Mouse (Mus musculus) cerebellum, adult 11 months (tissue): ENCODE data around the gene Xxylt1.

Source experiments
- DNase-seq: peaks from one replicate; pipeline ENCODE4 v3.0.0; 2022

Gene Xxylt1

DNA sequence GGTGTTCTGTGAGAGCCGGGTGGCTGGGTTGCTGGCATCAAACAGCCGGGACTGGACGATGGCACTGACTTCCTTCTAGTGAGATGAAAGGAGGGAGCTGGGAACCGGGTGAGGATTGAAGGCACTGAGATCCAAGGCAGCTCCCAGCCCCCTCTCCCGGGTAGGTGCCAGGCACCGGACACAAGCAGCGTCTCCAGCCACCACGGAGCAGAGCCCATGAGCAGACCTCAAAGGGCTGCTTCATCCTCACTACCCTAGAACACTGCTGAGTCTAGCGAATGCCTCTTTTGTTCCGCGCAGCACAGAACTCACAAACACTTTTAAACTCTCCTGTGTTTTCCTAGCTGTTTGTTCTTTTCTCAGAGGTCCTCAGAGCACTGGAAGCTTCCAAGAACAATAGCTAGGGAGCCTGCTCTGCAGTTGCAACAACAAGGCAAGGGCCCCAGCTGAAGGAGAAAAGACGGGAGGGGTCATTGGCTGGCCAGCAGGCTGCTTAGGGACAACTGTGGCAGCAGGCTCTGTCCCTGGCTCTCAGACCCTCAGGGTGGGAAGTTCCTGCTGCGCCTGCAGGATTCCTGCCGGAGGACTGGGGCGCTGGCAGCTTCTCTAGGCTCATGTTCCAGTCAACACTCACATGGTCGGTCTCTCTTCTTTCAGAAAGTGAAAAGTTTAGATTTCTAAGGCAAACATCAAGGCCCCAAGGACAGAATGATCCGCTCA, 96.2 kb downstream of the Xxylt1 start:
- DNase-seq: no peak

DNA sequence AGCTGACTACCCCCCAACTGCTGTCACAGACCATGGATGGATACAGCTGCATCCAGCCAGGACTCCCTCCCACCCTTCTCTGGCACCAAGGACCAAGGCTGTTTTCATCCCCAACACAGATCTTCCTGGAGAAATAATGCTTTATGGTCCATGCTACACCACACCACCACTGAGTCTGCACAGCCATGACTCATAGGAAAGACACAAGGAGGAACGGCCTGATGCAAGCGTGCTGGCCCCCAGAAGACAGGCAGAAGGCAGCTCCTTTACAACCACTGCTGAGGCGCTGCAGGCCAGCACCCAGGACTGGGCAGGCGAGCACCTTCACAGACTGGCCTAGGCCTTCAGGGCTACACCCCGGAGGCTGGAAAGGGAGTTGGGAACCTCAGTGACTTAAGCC, 97.1 kb downstream of the Xxylt1 start:
- DNase-seq: no peak

DNA sequence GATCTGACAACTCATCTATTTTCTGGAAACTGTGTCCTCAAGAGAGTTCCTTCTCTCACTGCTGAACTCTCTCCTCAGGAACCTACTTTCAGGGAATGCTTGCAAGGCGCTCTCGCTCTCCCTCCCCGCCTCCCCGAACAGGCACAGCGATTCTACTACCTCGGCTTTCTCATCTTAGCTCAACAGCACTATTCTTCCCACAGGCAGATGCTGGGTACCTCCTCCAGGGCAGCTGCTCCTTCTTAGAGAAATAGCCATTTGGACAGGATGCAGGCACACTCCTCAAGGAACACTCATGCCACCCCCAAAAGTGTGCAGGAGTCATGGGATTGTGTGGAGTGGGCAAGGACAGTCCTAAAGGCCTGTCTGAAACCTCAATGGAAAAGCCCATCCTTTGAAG, 97.5 kb downstream of the Xxylt1 start:
- DNase-seq: no peak

DNA sequence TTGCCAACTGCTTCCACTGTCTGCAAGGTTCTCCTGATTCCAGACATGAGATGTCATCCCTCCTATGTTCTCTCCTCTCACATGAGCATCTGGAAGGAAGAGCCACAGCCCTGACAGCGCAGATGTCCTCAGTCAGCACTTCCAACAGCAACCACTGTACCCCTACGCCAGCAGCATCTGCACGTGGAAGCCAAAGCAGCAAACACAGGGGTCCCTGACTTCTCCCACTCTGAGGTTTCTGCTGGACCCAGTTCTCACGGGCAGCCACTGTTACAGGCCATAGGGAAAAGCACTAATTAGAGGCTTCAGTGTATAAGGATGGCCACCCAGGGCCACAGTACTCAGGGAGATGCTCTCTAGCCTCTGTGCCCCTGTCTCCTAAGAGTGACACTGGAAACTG, 98.0 kb downstream of the Xxylt1 start:
- no peak for DNase-seq

DNA sequence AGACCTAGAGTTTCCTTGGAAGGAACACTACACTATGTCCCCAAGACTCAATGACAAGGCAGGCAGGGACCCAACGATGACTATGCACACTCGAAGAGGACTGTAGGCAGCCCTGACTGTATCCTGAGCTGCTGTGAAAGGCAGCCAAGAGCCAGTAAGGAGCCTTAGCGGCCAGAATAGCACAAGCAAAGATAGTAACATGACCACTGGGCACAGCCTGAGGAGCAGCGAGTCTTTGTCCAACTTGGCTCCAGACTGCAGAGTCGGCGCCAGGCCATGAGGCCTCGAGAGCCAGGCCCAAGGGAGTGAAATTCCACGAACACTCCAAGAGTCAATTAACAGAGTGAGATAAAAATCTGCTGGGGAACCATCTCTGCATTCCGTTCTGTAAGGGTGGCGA, 99.9 kb downstream of the Xxylt1 start:
- peak; percentile 82 for DNase-seq

DNA sequence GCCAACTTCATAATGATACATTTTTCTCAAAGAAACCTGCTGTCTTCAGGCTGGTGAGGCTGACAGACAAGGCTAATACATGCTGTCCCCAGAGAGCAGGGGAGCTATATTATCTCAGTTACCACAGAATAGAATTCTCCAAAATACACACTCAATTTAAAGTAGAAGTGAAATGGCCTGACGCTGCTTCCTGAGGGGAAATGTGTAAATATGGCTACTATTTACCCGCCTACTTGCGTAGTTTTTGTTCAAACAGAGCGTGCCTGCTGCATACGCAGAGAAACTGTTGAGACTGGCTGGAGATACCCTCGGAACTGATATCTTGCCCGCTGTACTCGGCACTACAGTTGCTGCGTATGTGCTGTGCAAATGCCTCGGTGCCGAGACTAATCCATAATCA, 101.3 kb downstream of the Xxylt1 start:
- DNase-seq: no peak

DNA sequence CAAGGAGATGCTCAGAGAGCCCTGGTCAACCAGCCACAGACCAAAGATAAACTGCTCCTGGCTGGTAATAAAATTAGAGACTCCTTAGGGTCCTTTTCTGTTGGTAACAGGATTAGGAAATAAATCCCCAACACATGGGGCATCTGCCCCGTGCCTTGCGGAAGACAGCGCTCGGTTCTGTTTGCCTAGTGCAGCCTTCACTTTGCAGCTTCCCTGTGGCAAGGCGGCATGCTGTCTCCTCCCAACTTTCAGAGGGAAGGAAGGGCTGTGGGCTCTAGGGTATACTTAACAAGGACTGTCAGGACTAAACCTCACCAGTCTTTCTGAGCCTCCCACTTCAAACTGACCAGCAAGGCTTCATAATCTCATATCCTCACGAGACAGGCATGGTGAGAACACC, 103.5 kb downstream of the Xxylt1 start:
- DNase-seq: no peak

DNA sequence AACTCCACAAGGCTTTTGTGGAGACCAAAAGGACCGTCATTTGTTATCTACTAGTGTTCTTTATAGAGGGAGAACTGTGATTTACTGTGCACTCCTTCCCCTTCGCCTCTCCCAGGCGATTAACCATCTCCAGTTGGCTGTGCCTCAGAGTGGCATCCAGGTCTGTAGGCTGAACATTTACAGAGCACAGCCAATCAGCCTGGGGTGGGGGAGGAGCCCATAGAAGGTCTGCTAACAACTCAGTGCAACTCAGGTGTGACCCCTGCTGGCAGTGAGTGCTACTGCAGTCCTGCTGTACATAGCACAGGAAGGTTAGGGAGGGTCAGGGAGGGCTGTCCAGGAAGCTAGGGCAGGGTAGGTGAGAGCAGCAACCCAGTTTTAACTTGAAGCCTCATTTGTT, 104.0 kb downstream of the Xxylt1 start:
- peak; percentile 87 for DNase-seq

DNA sequence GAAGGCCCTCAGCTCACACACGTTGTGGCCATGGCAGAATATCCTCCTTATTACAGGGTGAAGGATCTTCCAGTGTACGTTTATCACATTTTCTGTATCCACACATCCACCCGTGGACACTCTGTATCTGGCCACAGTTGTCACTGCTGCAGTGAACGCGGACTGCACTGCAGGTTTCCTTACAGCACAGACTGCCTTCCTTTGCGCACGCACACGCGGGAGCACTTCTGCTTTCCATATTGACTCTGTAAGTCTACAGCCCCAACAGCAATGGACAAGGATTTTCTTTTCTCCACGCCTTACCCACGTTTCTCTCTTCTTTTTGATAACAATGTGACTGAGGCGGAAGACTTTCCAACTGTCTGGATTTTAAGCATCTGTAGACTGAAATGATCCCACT, 106.7 kb downstream of the Xxylt1 start:
- no peak for DNase-seq

DNA sequence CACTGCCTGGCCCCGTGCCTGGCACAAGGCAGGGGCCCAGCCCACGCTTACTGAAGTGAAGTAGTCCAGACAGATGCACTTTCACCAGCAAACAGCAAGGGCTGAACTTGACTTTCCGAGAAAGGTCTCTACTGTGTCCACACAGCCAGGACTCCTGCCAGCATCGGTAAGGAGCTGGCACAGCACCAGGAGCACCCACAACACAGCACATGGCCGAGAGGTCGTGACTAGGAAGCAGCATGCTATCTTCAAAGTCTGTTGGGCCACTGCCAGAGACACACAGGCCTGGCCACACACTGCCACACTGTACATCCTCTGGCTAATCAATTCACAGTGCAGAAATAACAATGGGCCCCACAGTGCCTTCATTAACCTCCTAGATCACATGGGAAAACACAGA, 107.8 kb downstream of the Xxylt1 start:
- DNase-seq: no peak

DNA sequence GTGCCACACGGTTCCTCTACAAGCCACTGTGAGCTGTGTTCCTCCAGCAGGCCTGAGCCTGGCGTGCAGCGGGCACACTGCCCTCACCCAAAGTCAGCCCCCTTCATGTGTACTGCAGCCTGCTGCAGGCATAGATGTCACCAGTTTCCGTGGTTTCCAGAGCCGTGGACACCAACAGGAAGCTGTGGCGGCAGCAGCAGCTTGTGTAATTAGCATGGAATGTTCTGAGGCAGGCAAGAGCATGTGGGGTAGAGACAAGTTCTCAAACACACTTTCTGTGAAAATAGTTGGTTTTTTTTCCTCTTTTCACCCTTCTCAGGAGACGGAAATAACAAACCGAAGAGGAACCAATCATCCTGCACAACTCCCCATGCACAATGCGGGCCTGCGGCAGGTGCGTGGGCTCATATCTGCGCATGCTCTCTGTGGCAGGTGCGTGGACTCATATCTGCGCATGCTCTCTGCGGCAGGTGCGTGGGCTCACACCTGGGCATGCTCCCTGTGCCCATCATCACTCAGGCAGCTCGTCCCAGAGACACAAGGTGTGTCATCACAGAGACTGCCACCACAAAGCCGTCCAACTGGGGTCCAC, 109.2 kb downstream of the Xxylt1 start:
- DNase-seq: no peak

DNA sequence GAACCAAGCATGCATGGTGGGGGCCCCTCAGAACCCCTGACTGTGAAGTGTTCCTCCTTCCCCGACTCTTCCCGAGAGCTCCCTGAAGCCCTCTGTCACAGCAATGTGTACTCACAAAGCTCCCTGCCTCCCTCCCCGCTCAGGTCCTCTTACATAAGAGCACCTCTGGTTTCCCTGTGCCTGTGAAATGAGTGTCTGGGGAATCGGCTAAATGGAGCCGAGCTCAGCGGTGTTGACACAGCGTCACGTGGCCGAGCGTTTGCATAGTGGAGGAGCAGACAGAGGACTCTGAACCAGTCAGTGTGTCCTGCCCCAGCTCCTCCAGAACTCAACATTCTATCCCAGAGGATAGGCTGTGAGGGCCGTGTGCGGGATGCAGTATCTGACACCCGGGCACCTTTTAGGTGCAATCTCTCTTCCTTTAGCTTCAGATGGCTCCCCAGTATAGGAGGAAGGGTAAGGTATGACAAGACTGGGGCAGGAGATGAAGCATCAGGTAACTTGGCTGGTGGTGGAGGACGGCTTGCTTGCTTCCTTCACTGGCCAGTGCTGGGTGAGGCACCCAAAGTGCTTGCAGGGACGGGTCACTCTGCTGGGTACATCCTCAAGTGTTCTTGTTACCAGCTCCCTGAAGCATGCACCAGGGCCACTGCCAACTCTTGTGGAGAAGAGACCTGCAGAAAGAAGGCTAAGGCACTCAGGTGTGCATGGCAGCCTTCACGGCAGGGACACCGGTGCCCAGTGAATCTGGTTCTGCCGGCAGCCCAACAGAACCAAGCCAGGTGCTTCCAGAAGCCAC, 111.8 kb downstream of the Xxylt1 start:
- DNase-seq: no peak

DNA sequence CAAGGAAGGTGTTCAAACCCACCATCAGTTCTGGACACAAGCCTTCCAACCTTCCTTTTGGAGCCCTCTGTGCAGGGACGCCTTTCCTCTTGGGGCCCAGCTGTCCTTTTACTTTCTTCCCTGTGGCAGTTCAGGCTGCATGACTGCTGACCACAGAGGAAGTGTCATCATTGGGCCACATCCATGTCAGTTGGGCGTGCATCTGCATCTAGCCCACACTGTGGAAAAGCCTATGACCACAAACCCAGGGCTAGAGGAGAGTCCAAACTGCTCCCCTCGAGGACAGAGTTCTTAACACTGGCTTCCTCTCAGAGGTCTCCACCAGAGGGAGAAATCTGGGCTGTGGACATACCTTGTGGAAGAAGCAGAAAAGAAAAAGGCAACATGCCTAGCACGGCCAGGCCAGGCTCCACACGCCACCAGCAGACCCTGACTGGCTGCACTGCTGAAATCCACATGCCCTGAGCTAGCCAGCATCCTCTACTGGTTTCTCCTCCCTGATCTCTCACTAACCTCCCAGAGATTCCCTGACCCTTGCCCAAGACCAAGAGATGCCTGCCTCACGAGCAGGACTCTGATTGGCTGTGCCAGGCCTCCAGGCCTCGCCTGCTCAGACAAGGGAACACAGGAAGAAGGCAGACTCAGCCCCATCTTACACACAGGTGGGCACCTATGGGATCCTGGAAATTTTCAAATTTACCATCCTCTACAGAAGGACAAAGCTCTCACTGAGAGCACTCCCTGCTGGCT, 112.7 kb downstream of the Xxylt1 start:
- no peak for DNase-seq

DNA sequence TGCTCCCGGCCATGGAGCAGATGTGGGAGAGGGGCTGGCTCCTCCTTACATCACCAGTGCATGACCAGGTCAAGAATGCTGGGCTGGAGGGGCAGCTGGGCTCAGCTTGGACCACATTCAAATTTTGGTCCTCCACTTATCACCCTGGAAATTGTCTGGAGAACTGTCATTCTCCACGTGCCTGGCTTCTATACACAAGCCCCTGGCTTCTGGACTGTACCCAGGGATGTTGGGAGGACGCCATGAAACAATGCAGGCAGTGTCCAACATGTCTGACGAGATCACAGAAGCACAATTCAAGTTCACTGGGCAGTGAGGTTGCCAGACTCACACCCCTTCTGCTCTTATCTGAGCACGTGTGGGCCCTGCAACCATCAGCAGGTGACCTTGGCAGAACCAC, 114.5 kb downstream of the Xxylt1 start:
- DNase-seq: no peak

DNA sequence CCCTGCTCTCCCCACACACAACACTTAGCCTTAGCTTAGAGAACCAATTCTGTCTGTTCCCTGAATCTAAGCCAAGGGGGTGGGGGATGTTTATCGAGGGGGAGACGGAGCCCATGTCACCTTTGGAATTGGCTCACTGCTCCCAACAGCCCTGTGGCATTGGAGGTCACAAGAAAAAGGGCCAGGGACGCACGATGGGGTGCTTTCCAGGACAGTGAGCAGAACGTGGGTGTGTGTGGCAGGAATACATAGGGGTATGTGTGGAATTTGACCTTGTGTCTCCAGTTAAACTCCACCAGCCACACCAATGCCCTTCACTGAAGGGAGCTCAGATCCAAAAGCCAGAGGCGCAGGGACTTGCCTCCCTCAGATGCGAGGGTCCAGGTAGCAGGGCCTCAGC, 116.3 kb downstream of the Xxylt1 start:
- DNase-seq: no peak

DNA sequence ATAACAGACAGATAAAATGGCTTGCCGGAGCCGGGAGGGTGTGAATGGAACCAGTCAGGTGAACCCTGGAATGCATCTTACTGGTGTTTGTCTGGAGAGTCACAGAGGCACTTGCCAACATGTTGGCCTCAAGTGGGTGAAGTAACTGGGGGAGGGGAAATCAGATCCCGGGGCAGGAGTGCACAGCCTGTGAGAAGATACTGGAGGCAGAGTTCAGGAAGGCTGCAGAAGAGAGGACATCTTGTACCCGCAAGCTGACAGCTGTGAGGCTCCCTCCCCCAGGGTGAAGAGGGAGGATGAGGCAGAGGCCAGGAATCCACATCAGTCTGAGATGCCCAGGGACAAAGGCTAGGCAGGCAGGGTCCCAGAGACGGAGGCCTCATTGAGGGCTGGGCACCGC, 116.8 kb downstream of the Xxylt1 start:
- DNase-seq: no peak

DNA sequence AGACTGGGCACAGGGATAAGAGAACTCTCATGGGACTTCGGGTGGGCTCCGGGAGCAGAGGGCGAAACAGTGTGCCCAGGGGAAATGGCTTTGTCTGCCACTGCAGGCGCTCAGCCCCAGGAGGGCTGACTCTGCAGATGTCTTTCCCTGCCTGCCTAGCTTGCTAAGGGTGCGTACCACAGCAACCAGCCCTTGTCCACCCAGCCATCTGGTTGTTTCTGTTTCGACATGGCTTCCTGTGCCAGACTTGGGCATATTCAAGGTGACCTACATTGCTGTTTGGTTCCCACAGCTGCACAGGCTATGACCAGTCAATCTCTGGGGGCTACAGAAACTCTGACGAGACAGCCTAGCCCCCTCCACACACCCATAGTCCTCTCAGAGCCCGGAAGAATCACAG, 118.7 kb downstream of the Xxylt1 start:
- DNase-seq: no peak

DNA sequence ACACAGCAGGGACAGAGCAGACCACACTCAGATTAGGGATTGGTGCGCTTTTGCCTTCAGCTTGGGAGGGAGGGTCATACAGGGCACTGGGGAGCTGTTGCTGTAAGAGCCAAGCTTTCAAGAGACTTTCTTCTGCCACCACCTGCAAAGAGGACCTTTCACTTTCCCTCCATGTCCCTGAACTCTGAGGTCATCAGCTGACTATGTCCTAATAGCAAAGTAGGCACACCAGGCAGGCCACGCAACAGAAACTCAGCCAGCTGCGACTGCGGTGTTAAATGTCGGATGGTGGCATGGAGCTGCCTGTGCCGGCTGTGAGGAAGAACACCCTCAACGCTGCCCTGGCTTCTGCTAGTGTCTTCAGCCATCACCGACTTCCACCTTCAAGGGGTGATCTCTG, 120.1 kb downstream of the Xxylt1 start:
- no peak for DNase-seq

DNA sequence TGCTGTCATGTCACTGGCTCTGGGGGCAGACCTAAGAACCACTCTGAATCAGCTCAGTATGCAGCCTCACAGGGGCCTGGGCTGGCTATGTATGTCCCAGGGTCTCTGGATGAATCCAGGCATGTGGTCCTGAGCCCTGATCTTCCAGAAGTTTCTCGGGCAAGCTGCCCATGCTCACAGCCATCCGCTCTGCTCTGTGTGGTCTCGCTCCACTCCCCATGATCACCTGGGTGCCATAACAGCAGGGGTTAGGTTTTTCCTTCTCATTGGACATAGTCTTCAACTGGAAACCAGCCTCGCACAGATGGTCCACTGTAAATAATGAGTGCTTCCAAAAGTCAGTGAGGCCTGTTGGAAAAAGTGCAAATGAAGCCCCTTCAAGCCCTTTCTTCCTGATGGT, 121.0 kb downstream of the Xxylt1 start:
- no peak for DNase-seq

DNA sequence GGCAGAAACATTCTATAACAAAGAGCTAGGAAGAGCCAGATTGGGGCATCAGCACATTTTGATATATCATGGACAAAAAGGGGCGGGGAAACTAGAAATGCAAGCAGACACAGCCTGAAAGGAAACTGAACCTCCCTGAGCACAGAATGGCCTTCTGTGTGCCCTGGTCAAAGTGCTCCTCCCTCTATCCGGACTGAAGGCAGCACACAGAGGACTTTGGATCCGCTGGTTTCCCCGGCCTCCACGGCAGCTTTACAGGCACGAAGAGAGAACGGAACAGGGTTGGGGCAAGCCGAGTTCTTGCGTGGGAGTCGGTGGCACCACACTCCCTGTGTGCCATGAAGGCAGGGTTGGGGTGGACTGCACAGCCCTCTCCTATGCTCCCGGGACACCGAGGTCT, 121.5 kb downstream of the Xxylt1 start:
- DNase-seq: no peak

DNA sequence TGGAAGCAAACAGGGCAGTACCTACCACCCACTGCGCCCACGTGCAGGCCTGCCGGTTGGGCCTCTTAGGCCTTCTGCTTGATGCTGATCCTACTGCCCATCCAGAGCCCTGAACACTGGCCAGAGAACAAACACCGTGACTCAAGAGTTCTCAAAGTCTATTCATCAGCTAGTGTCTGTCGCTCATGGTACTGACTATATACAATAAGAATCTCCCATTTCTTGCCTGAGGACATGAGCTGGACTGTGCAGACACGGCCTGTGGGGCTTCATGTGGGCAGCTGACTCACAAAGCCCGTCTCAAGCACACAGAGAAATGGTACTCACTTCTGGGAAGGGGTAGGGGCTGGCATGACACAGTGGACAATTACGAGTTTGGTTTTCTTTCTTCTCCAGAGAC, 125.1 kb downstream of the Xxylt1 start:
- no peak for DNase-seq

DNA sequence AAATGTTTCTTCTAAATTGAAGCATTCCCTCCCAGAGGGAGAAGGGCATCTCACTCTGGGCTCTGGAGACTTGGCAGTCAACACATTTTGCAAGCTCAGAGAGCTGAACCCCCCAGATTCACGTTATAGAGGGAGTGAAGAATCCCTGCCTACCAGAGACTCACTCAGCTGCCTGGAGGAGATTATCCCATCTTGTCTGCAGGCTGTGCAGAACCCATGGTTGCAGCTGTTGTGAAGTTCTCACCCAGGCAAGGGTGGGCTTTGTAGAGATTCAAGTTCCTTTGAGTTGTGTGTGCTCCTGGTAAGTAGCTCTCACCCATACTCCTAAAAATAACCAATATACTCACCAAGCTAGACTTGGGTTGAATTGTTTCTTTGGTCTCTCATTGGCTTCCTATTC, 132.6 kb downstream of the Xxylt1 start:
- no peak for DNase-seq

DNA sequence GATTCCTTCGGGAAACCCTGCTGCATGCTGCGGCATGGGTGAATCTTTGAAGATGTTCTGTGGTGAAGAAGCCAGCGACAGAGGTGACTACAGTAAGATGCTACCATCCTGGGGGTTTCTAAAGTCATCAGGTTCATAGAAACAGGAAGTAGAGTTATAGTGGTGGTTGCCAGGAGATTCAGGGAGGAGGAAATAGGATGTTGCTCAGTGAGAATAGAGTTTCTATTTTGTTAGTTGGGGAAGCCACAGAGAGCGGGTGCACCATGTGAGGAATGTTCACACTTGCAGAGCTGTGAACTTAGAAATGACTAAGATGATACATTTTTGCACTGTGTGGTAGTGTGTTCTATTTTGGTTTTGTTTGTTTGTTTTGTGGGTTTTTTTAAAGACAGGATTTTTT, 133.0 kb downstream of the Xxylt1 start:
- no peak for DNase-seq

DNA sequence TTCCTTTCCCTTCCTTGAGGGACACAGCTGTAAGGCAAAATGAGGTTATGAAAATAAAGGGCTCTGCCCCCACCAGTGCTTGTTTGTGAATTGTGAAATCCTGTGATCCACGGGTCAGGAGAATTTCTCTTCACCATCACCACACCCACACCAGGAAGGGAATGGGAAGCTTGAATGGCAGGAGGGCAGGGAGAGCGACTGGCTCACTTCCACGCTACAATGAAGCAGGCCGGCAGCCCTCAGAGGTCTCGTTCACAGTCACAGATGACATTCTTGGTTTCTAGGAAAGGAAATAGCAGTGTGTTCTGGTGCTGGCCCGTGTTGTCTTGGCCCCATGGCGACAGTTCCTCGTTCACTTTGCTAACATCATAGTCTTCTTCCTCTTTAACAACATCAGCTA, 136.3 kb downstream of the Xxylt1 start:
- DNase-seq: no peak
